Mouse (Mus musculus): ENCODE data around the gene Setd1a.

DNA sequence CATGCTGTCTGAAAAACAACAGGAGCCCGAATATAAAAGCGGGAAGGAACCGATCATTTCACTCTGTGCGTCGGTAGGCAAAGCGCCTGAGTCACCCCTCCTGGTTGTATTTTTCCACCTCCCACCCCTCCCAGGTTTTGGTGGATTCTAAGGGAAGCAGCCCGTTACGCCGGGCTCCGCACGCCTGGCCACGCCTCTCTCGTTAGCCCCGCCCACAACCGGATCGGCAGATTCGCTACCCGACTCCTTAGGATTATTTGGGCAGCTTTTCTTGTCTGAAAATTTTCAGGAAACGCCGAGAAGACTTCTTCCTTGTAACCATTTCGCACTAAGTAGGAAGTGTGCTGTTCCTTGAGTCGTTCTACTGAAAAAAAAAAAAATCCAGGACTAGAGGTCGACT is at the start of gene Setd1a:
- TF ChIP-seq CTCF (IDR thresholded peaks at IDR 0.05; ENCODE audit: borderline replicate concordance, extremely low read depth, insufficient read depth, insufficient read length) (no peak), POLR2A (IDR thresholded peaks at IDR 0.05; ENCODE audit: borderline replicate concordance, extremely low read depth, insufficient read depth, insufficient read length, poor library complexity, severe bottlenecking) (peak; percentile 38; the same call in 1 of the 2 replicates)

All from brain, embryonic 14.5 days (tissue).